Mouse (Mus musculus) midbrain, postnatal 0 days (tissue): ENCODE data around the gene Slc44a1. TPM values are rescaled to one million over a fixed set of nuclear protein-coding genes. Genes with fewer than 3 reads are reported as not detected.

Experiments used
- ATAC-seq: fragments of 200-750 bp; cut with Nextera tagmentation; 2 replicates; pipeline ENCODE4 v1.8.0; 2017; ENCODE audit warnings: moderate number of reproducible peaks, mild to moderate bottlenecking, moderate TSS enrichment, moderate library complexity; ENCODE audit not compliant: low FRiP score
- DNase-seq: peaks from one replicate; pipeline ENCODE4 v3.0.0-alpha.2; 2015; ENCODE audit warnings: low spot score
- H3K27ac ChIP-seq: fragments of 300-500 bp; sonication (generic); 2 replicates; pipeline ENCODE4 v1.5.1; 2014; ENCODE audit warnings: low read depth, mild to moderate bottlenecking, low read length, mixed read lengths
- H3K27me3 ChIP-seq: fragments of 300-500 bp; sonication (generic); 2 replicates; pipeline ENCODE4 v1.6.1; 2014; ENCODE audit warnings: low read length, control low read depth, mixed read lengths; ENCODE audit not compliant: insufficient read depth
- H3K36me3 ChIP-seq: fragments of 300-500 bp; sonication (generic); 2 replicates; pipeline ENCODE4 v1.6.1; 2014; ENCODE audit warnings: low read length, control low read depth, mixed read lengths; ENCODE audit not compliant: insufficient read depth
- H3K4me1 ChIP-seq: fragments of 300-500 bp; sonication (generic); 2 replicates; pipeline ENCODE4 v1.6.1; 2014; ENCODE audit warnings: mild to moderate bottlenecking, control low read depth, antibody characterized with exemption, low read length, mixed read lengths; ENCODE audit not compliant: insufficient read depth
- H3K4me2 ChIP-seq: fragments of 300-500 bp; sonication (generic); 2 replicates; pipeline ENCODE4 v1.6.1; 2014; ENCODE audit warnings: low read depth, mild to moderate bottlenecking, low read length, mixed read lengths; ENCODE audit not compliant: poor library complexity, severe bottlenecking
- H3K4me3 ChIP-seq: fragments of 300-500 bp; sonication (generic); 2 replicates; pipeline ENCODE4 v1.5.1; 2014; ENCODE audit warnings: low read depth, mild to moderate bottlenecking, low read length, moderate library complexity
- H3K9ac ChIP-seq: fragments of 300-500 bp; sonication (generic); replicated peaks from 2 replicates; pipeline ENCODE4 v1.6.1; 2014; ENCODE audit warnings: mild to moderate bottlenecking, low read length, moderate library complexity, mixed read lengths; ENCODE audit not compliant: poor library complexity, severe bottlenecking
- H3K9me3 ChIP-seq: fragments of 300-500 bp; sonication (generic); 2 replicates; pipeline ENCODE4 v1.6.1; 2016; ENCODE audit warnings: low read length, control low read depth
- CTCF ChIP-seq: IDR thresholded peaks from 2 replicates; pipeline ENCODE4 v1.5.1; 2016; ENCODE audit warnings: antibody characterized with exemption, mild to moderate bottlenecking
- WGBS: fragments of 180-500 bp; shearing (Covaris S2); extraction: QIAGEN DNeasy Blood & Tissue Kit; methylation state at CpG from one replicate; pipeline ENCODE4 v1.1.7; 2014; 5-methylcytosine and 5-hydroxymethylcytosine counted together
- polyA plus RNA-seq: library from polyadenylated mRNA; unstranded; fragments of >200 nt; fragmentation: Nextera tagmentation; extraction: Ambion mirVana; gene quantifications from 2 replicates; pipeline ENCODE4 v1.2.1, GENCODE M21; 2015
- total RNA-seq: library from RNA; depleted of rRNA; stranded (reverse); fragments of >200 nt; gene quantifications from 2 replicates; pipeline ENCODE4 v1.2.3, GENCODE M21; 2014

The Slc44a1 gene
- total and polyA plus RNA-seq, 2 experiments from 2014 or later = 8.6 to 24.2 TPM

DNA sequence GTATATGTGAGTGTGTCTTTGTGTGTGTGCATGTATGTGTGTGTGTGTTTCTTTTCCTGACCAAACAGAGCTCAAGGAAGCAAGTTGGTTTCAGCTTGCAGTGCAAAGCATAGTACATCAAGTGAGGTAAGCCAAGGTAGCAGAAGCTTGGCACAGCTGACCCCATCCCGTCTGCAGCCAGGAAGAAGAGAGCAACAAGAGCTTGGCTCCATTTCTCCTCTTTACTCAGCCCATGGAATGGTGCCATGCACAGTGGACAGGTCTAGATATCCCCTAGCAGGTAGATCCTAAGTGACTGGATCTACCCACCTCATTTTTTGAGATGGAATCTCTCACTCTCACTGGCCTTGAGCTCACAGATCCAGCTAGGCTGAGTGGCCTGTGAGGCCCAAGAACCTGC lies 40.8 kb upstream of the Slc44a1 start:
- no peak for TF ChIP-seq CTCF
- no peaks in the 10 kb centered on the region for H3K36me3 ChIP-seq
- no peaks in the 10 kb centered on the region for H3K27me3 ChIP-seq
- H3K27ac ChIP-seq = no peak overlapping the region
- no peak for DNase-seq
- H3K4me3 ChIP-seq = no peak overlapping the region
- no peaks in the 10 kb centered on the region for H3K9me3 ChIP-seq
- no peak overlapping the region for H3K9ac ChIP-seq
- WGBS = 76% methylated on average over 1 of the region's 1 CpGs
- no peak overlapping the region for H3K4me2 ChIP-seq
- no peaks in the 10 kb centered on the region for H3K4me1 ChIP-seq
- ATAC-seq = no peak

DNA sequence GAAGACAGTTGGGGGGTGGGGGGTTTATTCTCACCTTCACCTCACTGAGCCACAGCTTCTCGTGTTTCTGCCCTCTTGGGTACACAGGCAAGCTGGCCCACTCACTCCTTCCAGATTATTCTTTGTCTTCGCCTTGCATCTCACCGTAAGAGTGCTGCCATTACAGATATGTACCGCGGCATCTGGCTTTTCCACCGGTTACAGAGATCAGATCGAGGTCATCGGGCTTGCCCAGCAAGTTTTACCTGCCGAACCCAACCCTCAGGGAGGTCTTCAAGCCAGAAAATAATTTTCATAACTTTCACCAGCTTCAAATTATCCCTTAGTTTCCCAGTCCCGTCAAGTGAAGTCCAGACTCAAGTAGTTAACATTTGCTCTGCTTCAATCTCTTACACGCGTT lies 36.8 kb upstream of the Slc44a1 start:
- Histone ChIP-seq H3K9ac (no peak overlapping the region), H3K27ac (no peak overlapping the region), H3K36me3 (no peaks in the 10 kb centered on the region), H3K27me3 (no peaks in the 10 kb centered on the region), H3K4me1 (no peaks in the 10 kb centered on the region), H3K4me3 (no peak overlapping the region), H3K9me3 (no peaks in the 10 kb centered on the region), H3K4me2 (no peak overlapping the region)
- ATAC-seq = no peak
- DNase-seq = no peak
- TF ChIP-seq CTCF = no peak
- 96% methylated on average over 12 of the region's 12 CpGs for WGBS

DNA sequence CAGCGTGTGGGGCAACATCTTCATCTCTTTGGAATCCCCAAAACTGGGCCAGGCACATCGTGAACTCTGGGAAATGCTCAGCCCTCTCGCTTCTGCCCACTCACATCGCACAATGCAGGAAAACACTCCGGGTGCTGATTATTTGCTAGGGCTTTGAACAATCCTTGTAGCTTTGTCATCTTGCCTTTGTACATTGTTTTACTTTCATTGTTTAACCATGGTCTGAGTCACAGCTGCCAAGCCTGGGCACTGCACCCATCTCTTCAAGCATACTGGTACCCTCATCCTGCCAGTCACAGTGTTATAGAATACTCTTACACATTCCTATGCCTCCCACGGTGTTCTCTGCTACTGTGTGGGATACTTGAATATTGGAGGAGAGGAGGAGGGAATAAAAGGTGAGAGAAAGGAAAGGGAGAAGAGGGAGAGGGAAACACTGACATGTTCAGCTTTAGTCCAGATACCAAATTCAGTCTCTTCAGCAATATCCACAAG lies 35.7 kb upstream of the Slc44a1 start:
- Histone ChIP-seq H3K4me2 (no peak overlapping the region), H3K36me3 (no peaks in the 10 kb centered on the region), H3K9me3 (no peaks in the 10 kb centered on the region), H3K4me1 (no peaks in the 10 kb centered on the region), H3K27me3 (no peaks in the 10 kb centered on the region), H3K4me3 (no peak overlapping the region), H3K9ac (no peak overlapping the region), H3K27ac (no peak overlapping the region)
- DNase-seq = no peak
- WGBS = 83% methylated on average over 6 of the region's 6 CpGs
- ATAC-seq = no peak
- TF ChIP-seq CTCF = no peak

DNA sequence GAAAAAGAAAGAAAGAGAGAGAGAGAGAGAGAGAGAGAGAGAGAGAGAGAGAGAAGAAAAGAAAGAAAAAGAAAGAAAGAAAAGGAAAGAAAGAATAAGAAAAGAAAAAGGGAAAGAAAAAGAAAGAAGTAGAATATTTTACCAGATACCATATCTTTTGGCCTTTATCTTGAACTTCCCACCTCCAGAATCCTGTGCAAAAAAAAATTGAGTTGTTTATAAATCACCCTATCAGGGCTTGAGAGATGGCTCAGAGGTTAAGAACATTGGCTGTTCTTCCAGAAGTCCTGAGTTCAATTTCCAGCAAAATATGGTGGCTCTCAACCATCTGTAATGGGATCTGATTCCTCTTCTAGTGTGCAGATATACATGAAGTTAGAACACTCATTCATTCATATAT lies 33.3 kb upstream of the Slc44a1 start:
- no peak for TF ChIP-seq CTCF
- Histone ChIP-seq H3K27ac (no peak overlapping the region), H3K4me1 (no peaks in the 10 kb centered on the region), H3K4me3 (no peak overlapping the region), H3K9ac (no peak overlapping the region), H3K36me3 (no peaks in the 10 kb centered on the region), H3K9me3 (no peaks in the 10 kb centered on the region), H3K4me2 (no peak overlapping the region), H3K27me3 (no peaks in the 10 kb centered on the region)
- no peak for DNase-seq
- ATAC-seq = no peak

DNA sequence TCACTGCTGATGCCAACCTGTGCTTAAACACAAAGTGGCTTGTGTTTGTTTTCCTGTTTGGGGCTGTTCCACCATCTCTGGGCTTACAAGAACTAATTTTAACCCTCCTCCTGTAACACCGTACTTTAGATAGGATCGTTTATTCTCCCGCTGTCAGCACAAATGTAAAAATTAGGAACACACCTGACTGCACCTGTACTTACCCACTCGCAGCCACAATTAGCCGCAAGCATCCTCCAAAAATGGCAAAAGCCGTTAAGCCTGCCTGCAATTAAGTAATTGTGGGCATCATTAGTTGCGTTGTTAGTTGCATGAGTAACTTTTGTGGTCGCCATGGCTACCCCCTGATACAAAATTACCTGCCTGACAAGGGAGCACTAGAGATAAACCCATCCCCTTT lies 31.4 kb upstream of the Slc44a1 start:
- no peak for ATAC-seq
- Histone ChIP-seq H3K36me3 (no peaks in the 10 kb centered on the region), H3K4me1 (no peaks in the 10 kb centered on the region), H3K9me3 (no peaks in the 10 kb centered on the region), H3K4me3 (no peak overlapping the region), H3K27ac (no peak overlapping the region), H3K4me2 (no peak overlapping the region), H3K27me3 (no peaks in the 10 kb centered on the region), H3K9ac (no peak overlapping the region)
- DNase-seq = no peak
- no peak for TF ChIP-seq CTCF
- 86% methylated on average over 8 of the region's 8 CpGs for WGBS

DNA sequence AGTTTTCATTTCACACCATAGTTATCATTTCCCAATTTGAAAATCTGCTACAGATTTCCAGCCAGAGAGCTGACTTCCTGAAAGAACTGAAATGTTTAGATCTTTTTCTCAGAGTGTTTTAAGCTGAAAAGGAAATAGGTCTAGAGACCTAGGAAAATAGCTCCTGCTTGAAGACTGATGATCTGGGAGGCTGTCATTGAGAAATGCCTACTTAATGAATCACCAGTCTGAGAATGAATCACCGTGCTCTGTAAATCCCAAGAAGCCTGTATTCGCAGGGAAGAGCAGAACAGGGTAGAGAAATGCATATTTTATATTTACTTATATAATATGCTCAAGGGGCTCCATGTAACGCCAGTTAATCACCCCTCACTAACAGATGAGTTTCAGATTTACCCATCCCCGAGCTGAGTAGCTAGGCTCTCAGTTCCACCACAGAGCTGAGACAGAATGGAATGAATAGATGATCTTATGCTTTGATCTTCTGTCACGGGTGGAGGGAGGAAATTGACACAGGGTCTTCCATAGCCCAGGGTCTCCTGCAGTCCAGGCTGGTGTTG lies 30.6 kb upstream of the Slc44a1 start:
- H3K36me3 ChIP-seq = no peaks in the 10 kb centered on the region
- no peak overlapping the region for H3K4me2 ChIP-seq
- WGBS = 17% methylated on average over 5 of the region's 5 CpGs
- H3K27me3 ChIP-seq = no peaks in the 10 kb centered on the region
- H3K27ac ChIP-seq = no peak overlapping the region
- DNase-seq (no peak), ATAC-seq (no peak)
- no peak overlapping the region for H3K9ac ChIP-seq
- H3K4me1 ChIP-seq = no peaks in the 10 kb centered on the region
- H3K4me3 ChIP-seq = no peak overlapping the region
- no peak for TF ChIP-seq CTCF
- no peaks in the 10 kb centered on the region for H3K9me3 ChIP-seq
